Mouse (Mus musculus) A20 (cell line): ENCODE data around the gene Ssb.
A peak's percentile ranks its signal among the peaks of the same experiment; 100 is the strongest.
"Not testable (repeated sequence)": the region's sequence is repeated elsewhere in the genome, so short reads cannot be mapped to it uniquely, and the experiment has no call there.

Experiments used
- DNase-seq: peaks from one replicate; pipeline ENCODE4 v3.0.0-alpha.2; 2011; ENCODE audit warnings: low read depth, low spot score

The Ssb gene

GRCm38 (mm10) chr2:69862117-69862657, 825 bp downstream of the Ssb start:
- peak; percentile 59 for DNase-seq

- peak; percentile 58 for DNase-seq
These were observed 22.6 kb downstream of the Ssb start for GRCm38 (mm10) chr2:69883990-69884391.

DNA sequence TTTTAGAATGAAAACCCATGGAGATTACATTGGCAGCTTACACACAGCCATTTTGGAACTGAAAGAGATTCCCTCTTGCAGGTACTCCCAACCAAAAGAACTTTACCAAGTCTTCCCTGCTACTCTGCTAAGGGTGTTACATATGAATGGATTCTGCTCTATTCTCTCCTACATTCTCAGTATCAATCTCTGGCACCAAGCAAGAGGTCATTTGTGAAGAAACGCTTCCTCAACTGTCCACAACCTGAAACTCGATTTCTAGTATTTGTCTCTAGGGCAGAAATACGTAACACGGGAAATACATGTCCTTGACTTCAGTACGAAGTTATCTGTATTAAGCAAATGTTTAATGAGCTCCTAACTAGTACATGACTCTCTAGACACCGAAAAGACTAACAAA, 23.2 kb downstream of the Ssb start:
- DNase-seq, result peak; percentile 59

DNA sequence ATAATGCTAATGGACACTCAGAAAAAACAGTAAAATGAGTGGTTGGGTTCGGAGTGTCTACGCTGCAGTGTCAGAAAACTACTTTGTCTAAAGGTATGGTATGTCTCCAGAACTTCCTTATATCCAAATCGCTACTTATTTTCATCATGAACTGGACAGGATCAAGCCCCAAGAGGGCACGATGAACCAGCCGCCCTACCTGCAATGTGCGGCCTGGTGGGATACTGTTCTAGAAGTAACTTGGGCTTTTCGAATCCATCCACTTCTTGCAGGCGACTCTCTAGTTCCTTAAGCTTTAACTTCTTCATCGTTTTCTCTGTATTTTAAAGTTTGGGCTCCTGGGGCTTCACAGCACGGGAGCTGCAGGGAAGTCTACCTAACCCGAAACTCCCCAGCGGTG, 23.7 kb downstream of the Ssb start:
- no peak for DNase-seq

DNA sequence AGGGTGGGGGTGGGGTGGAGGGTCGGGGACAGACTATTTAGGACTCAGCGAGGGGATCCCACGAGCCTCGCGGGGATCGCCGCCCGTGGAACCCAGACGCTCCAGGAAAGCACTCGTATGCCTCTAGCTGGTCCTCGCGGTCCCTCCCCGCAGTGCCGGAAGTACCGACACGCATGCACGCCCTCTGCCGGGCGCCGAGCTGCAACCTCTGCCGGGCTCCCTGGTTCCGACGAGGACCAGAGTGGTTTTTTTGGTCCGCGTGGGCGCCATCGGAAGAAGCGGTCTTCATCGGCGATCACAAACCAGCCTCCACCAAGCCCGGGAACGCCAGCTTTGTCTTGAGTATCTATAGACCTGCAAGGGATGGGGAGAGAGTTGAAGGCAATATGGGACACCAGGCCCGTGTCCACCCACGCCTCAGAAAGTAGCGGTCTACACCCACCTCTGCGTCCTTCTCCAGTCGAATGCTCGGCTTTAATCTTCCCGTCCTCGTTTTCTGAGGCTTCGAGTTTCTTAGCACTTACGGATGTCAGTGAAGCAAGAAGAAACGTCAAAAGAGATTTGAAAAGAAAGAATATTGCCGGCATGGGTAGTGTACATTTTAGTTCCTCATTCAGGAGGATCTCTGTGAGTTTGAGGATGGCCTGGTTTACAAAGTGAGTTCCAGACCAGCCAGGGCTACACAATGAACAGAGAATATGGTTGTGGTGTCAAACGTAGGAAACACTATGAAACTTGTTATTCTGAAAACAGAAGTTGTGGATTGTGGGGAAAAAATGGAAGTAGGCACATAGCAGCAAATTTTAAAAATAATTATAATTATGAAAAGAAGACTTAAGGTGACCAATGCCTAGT, 24.3 kb downstream of the Ssb start, which contains the start of gene Mettl5:
Mettl5 (minus strand) TSS at position 165 of the 855 bp plus-strand sequence.
- peak; percentile 93 for DNase-seq

GRCm38 (mm10) chr2:69888957-69889356, 27.6 kb downstream of the Ssb start:
- no peak for DNase-seq

DNA sequence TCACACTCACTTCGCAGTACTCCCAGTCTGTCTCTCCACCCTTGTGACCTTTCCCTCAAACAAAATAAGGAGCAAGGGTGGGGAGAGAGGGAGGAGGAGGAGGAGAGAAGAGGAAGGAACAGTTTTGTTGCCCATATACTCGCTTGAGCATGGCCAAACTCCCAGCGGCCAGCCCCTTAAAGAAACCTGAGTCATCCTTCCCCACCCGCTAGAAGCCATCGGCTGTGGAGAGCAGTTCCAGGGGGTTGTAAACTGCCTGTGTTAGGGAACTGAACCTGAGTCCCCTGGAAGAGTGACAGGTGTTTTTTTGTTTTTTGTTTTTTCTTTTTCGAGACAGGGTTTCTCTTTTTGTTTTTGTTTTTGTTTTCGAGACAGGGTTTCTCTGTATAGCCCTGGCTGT, 29.5 kb downstream of the Ssb start:
- no peak for DNase-seq

- no peak for DNase-seq
These were observed 31.8 kb downstream of the Ssb start for GRCm38 (mm10) chr2:69893145-69893544.

DNA sequence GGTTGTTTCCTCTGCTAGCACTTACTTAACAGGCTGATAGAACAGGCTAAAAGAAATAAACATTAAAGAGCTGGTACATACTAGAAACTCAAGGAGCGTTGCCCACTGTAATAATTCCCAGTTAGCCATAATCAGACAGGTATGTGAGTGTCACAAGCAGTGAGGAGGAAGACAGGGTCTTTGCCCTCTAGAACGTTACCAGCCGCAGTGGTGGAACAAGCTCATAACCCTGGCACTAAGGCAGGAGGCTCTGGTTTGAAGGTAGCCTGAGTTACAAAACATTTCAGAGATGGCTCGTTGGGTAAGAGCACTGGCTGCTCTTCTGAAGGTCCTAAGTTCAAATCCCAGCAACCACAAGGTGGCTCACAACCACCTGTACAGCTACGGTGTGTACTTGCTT, 32.5 kb downstream of the Ssb start:
- DNase-seq, result no peak

DNA sequence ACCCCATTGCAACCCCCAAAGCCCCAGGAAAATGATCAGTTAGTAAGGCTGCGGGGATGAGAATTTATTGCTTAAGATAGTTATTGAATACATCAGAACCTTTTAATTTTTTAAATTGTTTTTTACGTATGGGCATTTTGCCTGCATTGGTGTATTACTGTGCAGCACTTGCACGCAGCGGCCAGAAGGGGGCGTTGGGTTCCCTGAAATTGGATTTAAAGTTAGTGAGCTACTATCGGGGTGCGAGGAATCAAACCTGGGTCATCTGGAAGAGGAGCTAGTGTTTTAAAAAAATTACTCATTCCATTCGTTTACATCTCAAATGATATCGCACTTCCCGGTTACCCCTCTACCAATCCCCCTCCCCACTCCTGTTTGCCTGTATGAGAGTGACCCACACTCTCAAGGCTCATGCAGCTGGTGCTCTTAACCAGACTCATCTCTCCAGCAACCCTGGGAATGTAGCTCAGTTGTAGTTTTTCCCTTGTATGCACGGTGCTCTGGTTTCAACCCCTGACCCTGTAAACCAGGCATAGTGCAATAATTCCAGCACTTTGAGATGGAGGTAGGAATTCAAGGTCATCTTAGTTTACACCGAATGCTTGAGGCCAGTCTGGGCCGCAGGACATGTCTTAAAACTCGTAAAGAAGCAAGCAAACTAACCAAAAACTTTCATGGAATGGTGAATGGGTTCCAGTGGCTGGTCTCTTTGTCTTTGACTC, 34.3 kb downstream of the Ssb start:
- DNase-seq, result peak; percentile 52

GRCm38 (mm10) chr2:69896224-69896581, 34.8 kb downstream of the Ssb start:
- DNase-seq, result no peak

GRCm38 (mm10) chr2:69897039-69897617, 35.8 kb downstream of the Ssb start, which contains the start of gene Ubr3:
Gene Ubr3 (plus strand): TSS chr2:69897246.
- peak; percentile 96 for DNase-seq

GRCm38 (mm10) chr2:69897618-69898575, 36.5 kb downstream of the Ssb start:
- peak; percentile 86 for DNase-seq

DNA sequence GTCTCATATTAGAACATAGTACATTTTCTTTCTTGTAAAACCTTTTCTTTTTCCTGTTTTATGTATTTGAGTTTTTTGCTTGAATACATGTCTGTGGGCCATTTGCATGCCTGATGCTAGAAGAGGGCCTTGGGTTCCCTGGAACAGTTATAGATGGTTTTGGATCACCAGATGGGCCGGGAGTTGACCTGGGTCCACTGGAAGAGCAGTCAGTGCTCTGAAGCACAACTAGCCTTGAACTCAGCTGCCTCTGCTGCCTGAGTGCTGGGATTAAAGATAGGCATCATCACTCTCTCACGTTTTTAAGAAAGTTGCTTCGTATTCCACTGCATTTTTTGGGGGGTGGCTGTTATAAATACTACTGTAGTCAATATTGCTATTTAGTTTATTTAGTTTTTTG, 42.2 kb downstream of the Ssb start:
- DNase-seq, result no peak

DNA sequence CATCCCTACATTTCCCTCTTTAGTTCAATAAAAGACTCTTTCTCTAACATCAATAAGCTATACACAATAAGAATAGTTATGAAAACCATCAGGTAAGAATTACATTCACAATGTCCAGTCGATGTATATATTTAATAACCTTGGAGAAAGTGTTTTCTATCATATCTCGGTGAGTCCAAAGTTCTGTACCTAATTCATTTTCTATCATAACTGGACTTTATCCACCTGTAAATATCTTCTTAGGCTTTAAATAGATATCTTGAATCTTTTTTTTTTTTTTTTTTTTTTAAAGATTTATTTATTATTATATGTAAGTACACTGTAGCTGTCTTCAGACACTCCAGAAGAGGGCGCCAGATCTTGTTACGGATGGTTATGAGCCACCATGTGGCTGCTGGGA, 46.0 kb downstream of the Ssb start:
- not testable (repeated sequence) for DNase-seq

DNA sequence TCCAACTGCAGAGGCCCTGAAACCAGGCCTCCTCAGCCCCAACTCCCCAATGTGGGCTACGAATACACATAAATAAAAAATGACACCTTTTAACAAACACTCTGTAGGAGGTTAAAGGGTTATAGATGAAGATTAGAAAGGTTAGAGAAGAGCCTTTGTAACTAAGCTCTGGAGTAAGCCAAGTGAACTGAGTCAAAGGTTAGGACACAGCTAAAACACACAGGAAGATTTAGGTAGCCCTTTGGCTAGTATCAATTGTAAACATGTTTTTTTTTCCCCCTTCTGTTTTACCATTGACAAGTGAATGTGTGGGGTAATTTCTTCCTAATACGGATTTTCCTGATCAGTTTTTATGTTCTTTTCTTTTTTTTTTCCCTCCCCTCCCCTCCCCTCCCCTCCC, 51.4 kb downstream of the Ssb start:
- no peak for DNase-seq

DNA sequence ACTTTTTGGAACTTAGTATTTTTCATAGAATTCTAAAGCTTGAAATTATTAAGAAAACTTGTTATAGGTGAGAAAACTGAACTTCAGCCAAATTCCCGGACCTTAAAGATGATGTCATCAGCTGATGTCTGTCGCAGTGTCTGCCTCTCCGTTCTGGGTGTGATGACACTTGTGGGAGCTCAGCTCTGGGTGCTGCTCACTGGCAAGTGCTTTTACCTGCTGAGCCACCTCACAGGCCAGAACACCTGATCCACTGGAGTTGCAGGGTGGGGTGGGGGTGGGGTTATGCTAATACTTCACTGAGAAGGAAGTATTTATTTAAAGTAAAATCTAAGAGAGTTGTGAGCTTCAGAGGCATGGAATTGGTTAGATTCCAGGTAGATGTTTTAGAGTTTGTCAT, 55.9 kb downstream of the Ssb start:
- no peak for DNase-seq
